Mouse (Mus musculus) intestine, postnatal 0 days (tissue): Measurements from ENCODE around the gene Rab5if. TPM values are rescaled to one million over a fixed set of nuclear protein-coding genes. Genes with fewer than 3 reads are reported as not detected.
"Not testable (repeated sequence)": the region's sequence is repeated elsewhere in the genome, so short reads cannot be mapped to it uniquely, and the experiment has no call there.

ENCODE experiments used
- ATAC-seq: fragments of 200-750 bp; cut with Nextera tagmentation; 2 replicates; pipeline ENCODE4 v1.8.0; 2017; ENCODE audit warnings: mild to moderate bottlenecking, moderate TSS enrichment, moderate library complexity
- H3K27ac ChIP-seq: fragments of 300-500 bp; sonication (generic); 2 replicates; pipeline ENCODE4 v1.5.1; 2014; ENCODE audit warnings: mild to moderate bottlenecking, low read depth, low read length, moderate library complexity
- H3K27me3 ChIP-seq: fragments of 300-500 bp; sonication (generic); replicated peaks from 2 replicates; pipeline ENCODE4 v1.6.1; 2014; ENCODE audit warnings: low read length, mixed read lengths; ENCODE audit not compliant: control insufficient read depth, insufficient read depth
- H3K36me3 ChIP-seq: fragments of 300-500 bp; sonication (generic); 2 replicates; pipeline ENCODE4 v1.6.1; 2014; ENCODE audit warnings: mild to moderate bottlenecking, moderate library complexity; ENCODE audit not compliant: control insufficient read depth, insufficient read depth
- H3K4me1 ChIP-seq: fragments of 300-500 bp; sonication (generic); replicated peaks from 2 replicates; pipeline ENCODE4 v1.6.1; 2014; ENCODE audit warnings: antibody characterized with exemption, low read length, mixed read lengths; ENCODE audit not compliant: control insufficient read depth, insufficient read depth
- H3K4me2 ChIP-seq: fragments of 300-500 bp; sonication (generic); replicated peaks from 2 replicates; pipeline ENCODE4 v1.6.1; 2014; ENCODE audit warnings: low read depth, mild to moderate bottlenecking, moderate library complexity
- H3K4me3 ChIP-seq: fragments of 300-500 bp; sonication (generic); 2 replicates; pipeline ENCODE4 v1.5.1; 2014; ENCODE audit warnings: low read depth, low read length
- H3K9ac ChIP-seq: fragments of 300-500 bp; sonication (generic); 2 replicates; pipeline ENCODE4 v1.6.1; 2014; ENCODE audit warnings: mild to moderate bottlenecking, low read depth, low read length
- H3K9me3 ChIP-seq: fragments of 300-500 bp; sonication (generic); 2 replicates; pipeline ENCODE4 v1.6.1; 2016; ENCODE audit warnings: mixed run types; ENCODE audit not compliant: control insufficient read depth
- CTCF ChIP-seq: sonication (generic); IDR thresholded peaks from 2 replicates; pipeline ENCODE4 v1.5.1; 2016; ENCODE audit warnings: low read depth, mild to moderate bottlenecking, control low read depth, antibody characterized with exemption, moderate library complexity
- WGBS: fragments of 180-500 bp; shearing (Covaris S2); extraction: QIAGEN DNeasy Blood & Tissue Kit; methylation state at CpG from one replicate; pipeline ENCODE4 v1.1.7; 2014; 5-methylcytosine and 5-hydroxymethylcytosine counted together
- polyA plus RNA-seq: library from polyadenylated mRNA; unstranded; fragments of >200 nt; fragmentation: Nextera tagmentation; extraction: Ambion mirVana; gene quantifications from 2 replicates; pipeline ENCODE4 v1.2.1, GENCODE M21; 2015

Rab5if gene
- polyA plus RNA-seq, 1 experiment from 2014 or later, result 272 TPM

- Histone ChIP-seq H3K9ac (no peak overlapping the region), H3K36me3 (no peaks in the 10 kb centered on the region), H3K27ac (no peak overlapping the region), H3K9me3 (no peaks in the 10 kb centered on the region), H3K27me3 (no peaks in the 10 kb centered on the region), H3K4me1 (no peaks in the 10 kb centered on the region), H3K4me3 (no peak overlapping the region), H3K4me2 (no peak overlapping the region)
- WGBS, result 53% methylated on average over 5 of the region's 5 CpGs
- TF ChIP-seq CTCF, result no peak
- no peak for ATAC-seq
Observed at GRCm38 (mm10) chr2:156913191-156913590, 50.3 kb downstream of the Rab5if start.

GRCm38 (mm10) chr2:156915559-156915958 is 52.6 kb downstream of the Rab5if start:
- no peak overlapping the region for H3K4me2 ChIP-seq
- no peak for ATAC-seq
- no peaks in the 10 kb centered on the region for H3K4me1 ChIP-seq
- no peaks in the 10 kb centered on the region for H3K9me3 ChIP-seq
- H3K4me3 ChIP-seq, result no peak overlapping the region
- no peak overlapping the region for H3K9ac ChIP-seq
- H3K27me3 ChIP-seq, result no peaks in the 10 kb centered on the region
- no peak overlapping the region for H3K27ac ChIP-seq
- no peaks in the 10 kb centered on the region for H3K36me3 ChIP-seq
- TF ChIP-seq CTCF, result no peak
- WGBS, result 77% methylated on average over 3 of the region's 3 CpGs

GRCm38 (mm10) chr2:156916419-156917125 is 53.6 kb downstream of the Rab5if start:
- Histone ChIP-seq H3K27me3 (no peaks in the 10 kb centered on the region), H3K4me3 (no peak overlapping the region), H3K9me3 (no peaks in the 10 kb centered on the region), H3K36me3 (no peaks in the 10 kb centered on the region), H3K4me1 (no peaks in the 10 kb centered on the region), H3K27ac (no peak overlapping the region), H3K4me2 (no peak overlapping the region), H3K9ac (no peak overlapping the region)
- TF ChIP-seq CTCF, result no peak
- 92% methylated on average over 3 of the region's 3 CpGs for WGBS
- no peak for ATAC-seq

GRCm38 (mm10) chr2:156918562-156918961 is 55.6 kb downstream of the Rab5if start:
- Histone ChIP-seq H3K4me1 (no peaks in the 10 kb centered on the region), H3K9ac (no peak overlapping the region), H3K27ac (no peak overlapping the region), H3K4me3 (no peak overlapping the region), H3K36me3 (no peaks in the 10 kb centered on the region), H3K9me3 (no peaks in the 10 kb centered on the region), H3K4me2 (no peak overlapping the region), H3K27me3 (no peaks in the 10 kb centered on the region)
- TF ChIP-seq CTCF, result no peak
- ATAC-seq, result no peak
- 52% methylated on average over 4 of the region's 4 CpGs for WGBS

- not testable (repeated sequence) for H3K9me3 ChIP-seq, ATAC-seq, H3K36me3 ChIP-seq, H3K27me3 ChIP-seq, H3K4me1 ChIP-seq, H3K27ac ChIP-seq, H3K4me3 ChIP-seq, H3K9ac ChIP-seq, H3K4me2 ChIP-seq
- WGBS, result 84% methylated on average over 11 of the region's 11 CpGs
Observed at GRCm38 (mm10) chr2:156919191-156919590, 56.3 kb downstream of the Rab5if start.

- Histone ChIP-seq H3K4me2 (no peak overlapping the region), H3K36me3 (no peaks in the 10 kb centered on the region), H3K9me3 (no peaks in the 10 kb centered on the region), H3K27ac (no peak overlapping the region), H3K4me1 (no peaks in the 10 kb centered on the region), H3K4me3 (no peak overlapping the region), H3K9ac (no peak overlapping the region), H3K27me3 (no peaks in the 10 kb centered on the region)
- 51% methylated on average over 2 of the region's 2 CpGs for WGBS
- ATAC-seq, result no peak
- TF ChIP-seq CTCF, result no peak
Observed at GRCm38 (mm10) chr2:156919796-156920195, 56.9 kb downstream of the Rab5if start.

GRCm38 (mm10) chr2:156923057-156923456 is 60.1 kb downstream of the Rab5if start:
- ATAC-seq, result no peak
- peaks cover 9% of the 10 kb centered on the region; the same call in 1 of the 2 replicates for H3K36me3 ChIP-seq
- no peak overlapping the region for H3K9ac ChIP-seq
- no peak overlapping the region for H3K4me2 ChIP-seq
- no peaks in the 10 kb centered on the region for H3K4me1 ChIP-seq
- no peak for TF ChIP-seq CTCF
- H3K9me3 ChIP-seq, result no peaks in the 10 kb centered on the region
- H3K27ac ChIP-seq, result no peak overlapping the region
- H3K4me3 ChIP-seq, result no peak overlapping the region
- 93% methylated on average over 5 of the region's 5 CpGs for WGBS
- no peaks in the 10 kb centered on the region for H3K27me3 ChIP-seq

Other genes with a start within 250 kb of the Rab5if start
- gene Dlgap4, start 249.4 kb upstream of the Rab5if start, polyA plus RNA-seq, result 37.5 and 43.1 TPM in 2 replicates
- gene Myl9, start 87.7 kb upstream of the Rab5if start, polyA plus RNA-seq, result 1,325 and 1,382 TPM in 2 replicates
- 6.4 and 7.0 TPM in 2 replicates for gene Tgif2, start 23.1 kb upstream of the Rab5if start, polyA plus RNA-seq
- 1.3 and 1.8 TPM in 2 replicates for gene 4930518I15Rik, start 5.2 kb upstream of the Rab5if start, polyA plus RNA-seq
- 0.29 and 0.40 TPM in 2 replicates for gene Sla2, start 24.1 kb downstream of the Rab5if start, polyA plus RNA-seq
- gene Ndrg3, start 128.9 kb downstream of the Rab5if start, polyA plus RNA-seq, result 25.1 and 25.3 TPM in 2 replicates
- 7.7 and 7.9 TPM in 2 replicates for gene Dsn1, start 144.0 kb downstream of the Rab5if start, polyA plus RNA-seq
- 0.90 TPM in 2 replicates for gene Soga1, start 216.1 kb downstream of the Rab5if start, polyA plus RNA-seq
- not detected in 2 replicates for gene Tldc2, start 223.9 kb downstream of the Rab5if start, polyA plus RNA-seq